Mouse (Mus musculus) left cerebral cortex, postnatal 36 days (tissue): ENCODE measurements at regions not wholly inside any gene's neighbourhood (a gene's known extent, or its start where the extent isn't known, plus 50 kb on each side); places are given as distances from the start of the nearest gene placed in this dataset.
"Not testable (repeated sequence)": the region's sequence is repeated elsewhere in the genome, so short reads cannot be mapped to it uniquely, and the experiment has no call there.

Experiments used
- DNase-seq, 2 experiments: peaks; one replicate each; pipeline ENCODE4 v3.0.0; 2021 to 2022; ENCODE audit warnings: low spot score in 2 of 2, mixed read lengths in 1 of 2
- intact Hi-C: fragments of 180-260 bp; cut with DNase I; formaldehyde crosslinking; loops from one replicate; pipeline ENCODE4 v1.15.1; 2025

- intact Hi-C loops: loop anchor here (5.0 kb wide), 1 partner anchor 277 kb away; no protein-coding TSS in a partner anchor
- no peak for DNase-seq
Measured at GRCm38 (mm10) chr16:50533881-50534280, 57.1 kb downstream of the Ccdc54 start.

GRCm38 (mm10) chr16:50529511-50530416, 61.2 kb downstream of the Ccdc54 start:
- intact Hi-C loops: loop anchor here (1.0 to 5.0 kb wide), 4 partner anchors 97 to 272 kb away; partner anchors contain the start of gene Bbx
- DNase-seq: peak; percentile 82 to 85

DNA sequence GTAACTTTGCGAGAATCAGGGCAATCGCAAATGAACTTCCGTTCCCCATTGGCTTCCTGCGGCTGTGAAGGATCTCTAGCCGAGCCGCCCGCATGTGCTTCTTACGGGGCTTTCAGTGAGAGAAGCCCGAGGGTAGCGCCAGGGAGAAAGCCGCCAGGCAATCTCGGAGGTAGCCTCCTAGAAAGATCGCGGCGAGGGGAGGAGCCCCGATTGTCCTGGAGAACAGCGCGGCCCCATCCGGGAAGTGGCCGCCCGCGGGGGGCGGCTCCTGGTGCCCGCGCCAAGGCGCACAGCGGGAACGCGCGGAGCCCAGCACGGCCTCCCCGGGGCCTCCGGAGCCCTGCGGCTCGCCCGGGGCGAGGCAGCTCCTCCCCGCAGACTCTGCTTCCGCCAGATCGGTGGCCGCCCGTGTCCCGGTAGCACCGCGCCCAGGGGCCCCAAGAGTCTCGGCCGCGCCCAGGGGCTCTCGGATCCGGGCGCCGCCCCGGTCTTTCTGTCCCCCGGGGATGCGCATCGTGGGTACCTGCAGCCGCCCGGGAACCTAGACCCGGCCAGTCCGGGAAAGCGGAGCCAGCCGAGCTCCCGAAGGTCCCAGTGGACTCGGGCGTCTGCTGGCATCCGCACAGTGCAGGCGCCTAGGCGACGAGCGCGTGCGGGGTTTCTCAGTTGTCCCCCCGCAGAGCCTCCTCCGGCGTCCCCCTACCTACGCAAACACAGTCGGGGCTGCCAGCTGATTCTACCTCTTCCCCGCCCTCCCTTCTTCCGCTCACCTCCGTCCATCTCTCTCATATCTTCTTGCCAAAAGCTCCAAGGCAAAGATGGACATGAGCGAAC, 62.1 kb downstream of the Ccdc54 start:
- intact Hi-C loops: loop anchor here (1.0 to 2.0 kb wide), 2 partner anchors 96 to 160 kb away; partner anchors contain the start of gene Bbx
- DNase-seq: peak; percentile 74 to 76

DNA sequence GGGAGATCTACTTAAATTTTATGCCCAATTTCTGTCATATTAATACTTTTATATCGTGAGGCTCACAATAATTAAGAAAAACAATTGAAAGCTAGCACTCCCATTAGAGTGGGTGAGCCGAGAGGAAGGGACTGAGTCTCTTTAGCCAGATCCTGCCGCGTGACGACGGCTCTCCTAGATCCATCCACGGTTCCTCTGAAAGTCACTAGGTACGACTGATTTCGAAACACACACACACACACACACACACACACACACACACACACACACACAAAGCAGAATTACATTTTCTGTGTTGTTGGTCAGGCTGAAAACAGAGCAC, 62.6 kb downstream of the Ccdc54 start:
- intact Hi-C loops: loop anchor here (2.0 kb wide), 1 partner anchor 96 kb away; the partner anchor contains the start of gene Bbx
- DNase-seq: no peak

- DNase-seq, intact Hi-C loops: not testable (repeated sequence)
Measured at GRCm38 (mm10) chr16:50526930-50527329, 64.0 kb downstream of the Ccdc54 start.

DNA sequence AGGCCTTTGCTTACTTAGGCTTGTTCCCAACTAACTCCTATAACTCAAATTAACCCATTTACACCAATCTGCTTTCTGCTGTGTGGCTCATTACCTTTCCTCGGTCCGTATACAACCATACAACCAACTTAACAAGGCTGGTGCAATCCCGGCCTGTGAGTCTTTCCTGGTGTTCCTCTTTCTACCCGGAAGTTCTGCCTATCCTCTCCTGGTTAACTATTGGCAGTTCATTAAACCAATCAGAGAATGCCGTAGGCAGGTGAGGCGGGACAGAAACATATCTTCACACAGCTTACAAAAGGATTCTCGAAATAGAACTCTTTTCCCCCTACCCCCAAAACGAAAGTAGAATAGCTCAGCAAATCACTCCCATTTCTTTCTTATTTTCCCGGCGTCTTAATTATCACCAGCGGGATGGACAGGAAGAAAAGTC, 65.0 kb downstream of the Ccdc54 start:
- no peak for DNase-seq
- intact Hi-C loops: no loop called here

DNA sequence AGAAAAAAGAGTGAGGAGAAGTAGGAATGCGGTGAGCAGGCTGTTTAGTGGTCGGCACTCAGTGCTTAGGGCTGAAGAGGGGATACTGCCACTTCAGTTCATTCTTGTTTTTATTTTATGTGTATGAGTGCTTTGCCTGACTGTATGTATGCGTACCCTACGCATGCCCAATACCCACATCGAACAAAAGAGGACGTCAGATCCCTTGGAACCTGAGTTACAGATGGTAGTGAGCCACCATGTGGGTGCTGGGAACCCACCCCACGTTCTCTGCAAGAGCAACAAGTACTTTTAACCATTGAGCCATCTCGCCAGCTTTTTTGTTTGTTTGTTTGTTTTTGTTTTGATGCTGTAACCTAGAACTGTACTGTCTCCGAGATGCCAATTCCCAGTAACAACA, 65.5 kb downstream of the Ccdc54 start:
- no peak for DNase-seq
- intact Hi-C loops: no loop called here

- intact Hi-C loops: no loop called here
Measured at GRCm38 (mm10) chr16:50519610-50520009, 71.3 kb downstream of the Ccdc54 start.

DNA sequence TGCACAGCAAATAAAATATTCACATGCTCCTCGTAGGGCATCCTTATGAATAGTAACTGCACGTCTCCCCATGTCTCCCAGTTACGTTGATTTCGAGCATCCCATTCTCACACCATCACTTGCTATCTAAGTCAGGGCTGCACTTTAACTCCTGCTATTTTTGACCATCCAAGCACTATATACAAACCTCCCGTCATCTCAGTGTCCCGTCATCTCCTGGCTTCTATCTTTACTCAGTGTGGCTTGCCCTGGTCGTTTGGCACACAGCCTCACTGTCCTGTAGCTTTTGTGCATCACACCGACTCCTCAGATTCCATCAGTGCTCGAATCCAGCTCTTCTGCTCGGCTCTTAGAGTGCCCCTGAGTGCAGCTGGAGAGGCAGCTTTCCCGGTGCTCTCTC, 74.4 kb downstream of the Ccdc54 start:
- intact Hi-C loops: no loop called here
- no peak for DNase-seq

More at GRCm38 (mm10) chr16:50519610-50520009, 71.3 kb downstream of the Ccdc54 start:
- no peak for DNase-seq

- intact Hi-C loops: no loop called here
- DNase-seq: no peak
Measured at GRCm38 (mm10) chr16:50515039-50515438, 75.9 kb downstream of the Ccdc54 start.

DNA sequence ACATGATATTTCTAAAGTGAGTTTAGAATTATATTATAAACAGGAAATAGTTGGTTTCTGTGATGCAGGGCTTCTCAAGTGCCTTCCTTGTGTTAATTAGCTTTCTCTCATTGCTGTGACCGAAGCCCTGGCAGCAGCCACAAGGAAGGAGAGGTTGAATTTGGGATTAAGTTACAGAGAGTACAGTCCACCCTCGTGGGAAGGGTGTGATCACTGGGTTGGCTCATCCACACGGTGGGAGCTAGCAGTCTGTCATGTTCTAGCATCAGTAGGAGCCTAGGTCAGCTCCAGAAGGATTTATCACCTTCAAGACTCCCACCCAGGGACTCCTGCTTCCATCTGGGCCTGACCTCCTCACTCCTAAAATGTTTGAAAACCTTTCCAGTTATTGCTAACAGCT, 78.9 kb downstream of the Ccdc54 start:
- no peak for DNase-seq
- intact Hi-C loops: no loop called here

GRCm38 (mm10) chr16:50509529-50509895, 77.3 kb upstream of the Bbx start:
- DNase-seq: no peak
- intact Hi-C loops: no loop called here

- intact Hi-C loops: no loop called here
- DNase-seq: no peak
Measured at GRCm38 (mm10) chr16:50508673-50509528, 76.7 kb upstream of the Bbx start.

- intact Hi-C loops: no loop called here
- DNase-seq: no peak
Measured at GRCm38 (mm10) chr16:50504619-50505018, 72.4 kb upstream of the Bbx start.

GRCm38 (mm10) chr16:50498909-50499308, 66.7 kb upstream of the Bbx start:
- intact Hi-C loops: no loop called here
- DNase-seq: no peak

DNA sequence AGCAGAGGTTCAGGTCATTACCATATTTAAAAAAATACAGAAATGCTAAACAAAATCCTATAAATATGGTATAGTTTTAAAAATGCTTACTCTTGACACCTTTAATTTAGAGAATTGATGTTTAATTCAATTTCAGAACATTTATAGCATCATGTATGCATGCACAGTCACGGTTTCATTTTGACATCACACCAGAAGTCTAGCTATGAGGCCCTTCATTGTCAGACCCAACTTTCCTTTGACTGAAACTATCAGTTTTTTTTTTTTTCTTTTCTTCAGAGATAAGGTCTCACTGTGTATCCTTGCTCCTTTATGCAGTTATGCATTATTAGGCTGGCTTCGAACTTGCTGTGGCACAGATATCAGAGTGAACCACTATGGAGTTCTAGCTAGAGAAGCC, 61.5 kb upstream of the Bbx start:
- no peak for DNase-seq
- intact Hi-C loops: no loop called here

DNA sequence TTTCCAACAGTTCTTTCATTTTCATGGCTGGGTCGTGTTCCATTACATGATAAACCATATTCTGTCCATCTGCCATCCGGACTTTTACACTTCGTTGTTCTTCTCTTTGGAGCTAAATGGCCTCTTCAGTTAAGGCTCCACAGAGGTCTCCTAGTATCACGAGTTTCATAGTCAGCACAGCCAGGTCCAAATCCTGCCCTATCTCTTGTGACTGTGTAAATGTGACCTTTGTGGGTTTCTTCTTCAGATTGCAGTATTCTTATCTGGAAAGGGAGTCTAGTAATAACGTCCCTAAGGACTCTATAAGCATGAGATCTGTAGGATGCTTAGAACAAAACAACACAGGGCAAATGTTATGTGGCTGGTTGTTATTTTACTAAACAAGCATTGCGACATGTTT, 57.1 kb upstream of the Bbx start:
- intact Hi-C loops: no loop called here
- DNase-seq: no peak

DNA sequence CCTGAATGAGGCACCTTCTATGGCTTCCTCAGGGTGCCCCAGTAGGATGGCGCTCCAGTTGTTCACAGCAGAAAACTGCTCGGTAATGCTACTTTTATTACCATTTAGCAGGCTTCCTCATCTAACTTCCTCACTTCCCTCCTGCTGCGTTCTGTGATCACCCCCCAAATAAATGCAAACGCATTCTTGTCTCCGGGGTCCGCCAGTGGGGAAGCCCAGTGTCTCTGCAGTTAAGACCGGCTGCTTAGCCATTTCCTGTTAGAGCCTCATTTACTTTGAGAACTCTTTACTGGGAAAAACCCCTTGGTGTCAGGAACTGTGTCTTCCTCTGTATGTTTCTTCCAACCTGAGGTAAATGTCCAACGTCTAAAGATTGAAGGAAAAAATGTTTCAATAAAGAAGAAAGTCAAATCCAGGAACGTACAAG, 50.2 kb upstream of the Bbx start:
- intact Hi-C loops: no loop called here
- DNase-seq: no peak
